Mouse (Mus musculus) kidney, adult 2 months (tissue): ENCODE data around the gene Pip5k1b.

Experiments
- CTCF ChIP-seq: fragments of 200-500 bp; conservative IDR thresholded peaks from 2 replicates; pipeline ENCODE4 v1.5.1; 2011; ENCODE audit warnings: low read depth, mild to moderate bottlenecking, control low read depth, low read length, moderate library complexity, mixed read lengths; ENCODE audit not compliant: insufficient read depth, insufficient read length
- POLR2A ChIP-seq: fragments of 200-500 bp; IDR thresholded peaks from one replicate; pipeline ENCODE4 v1.6.1; 2011; ENCODE audit warnings: low read depth, low read length, control low read depth

- TF ChIP-seq POLR2A (no peak), CTCF (no peak)
Observed at GRCm38 (mm10) chr19:24259390-24260351, 296.0 kb downstream of the Pip5k1b start.
